Mouse (Mus musculus) MEL (cell line): ENCODE results near the gene Hps4. TPM values are rescaled to one million over a fixed set of nuclear protein-coding genes. Genes with fewer than 3 reads are reported as not detected.

Source experiments
- DNase-seq: peaks from one replicate; pipeline ENCODE4 v3.0.0; 2011; ENCODE audit warnings: low read depth, low spot score
- H3K27ac ChIP-seq: 2 replicates; pipeline ENCODE4 v1.5.1; 2012; ENCODE audit warnings: low read depth, mild to moderate bottlenecking, control low read depth, low read length, moderate library complexity; ENCODE audit not compliant: control insufficient read depth
- H3K27me3 ChIP-seq, 2 experiments: fragments of 150-350 bp in 1 of 2; sonication (generic) in 1 of 2; 2 replicates each; pipeline ENCODE4 v1.6.1; 2012; ENCODE audit warnings: low read length in 2 of 2, mild to moderate bottlenecking in 2 of 2, improper control_type of control experiment in 1 of 2, moderate library complexity in 1 of 2; ENCODE audit not compliant: insufficient read depth in 2 of 2, control insufficient read depth in 1 of 2
- H3K36me3 ChIP-seq, 2 experiments: 2 replicates each; pipeline ENCODE4 v1.6.1; 2012 to 2014; ENCODE audit warnings: low read length in 2 of 2, improper control_type of control experiment in 1 of 2, inconsistent platforms in 1 of 2, mild to moderate bottlenecking in 1 of 2; ENCODE audit not compliant: insufficient read depth in 2 of 2, control insufficient read depth in 1 of 2
- H3K4me1 ChIP-seq, 2 experiments: fragments of 150-350 bp in 1 of 2; sonication (generic) in 1 of 2; 2 replicates each; pipeline ENCODE4 v1.6.1; 2012; ENCODE audit warnings: low read length in 2 of 2, improper control_type of control experiment in 1 of 2, mild to moderate bottlenecking in 1 of 2; ENCODE audit not compliant: insufficient read depth in 2 of 2, control insufficient read depth in 1 of 2
- H3K4me3 ChIP-seq, 2 experiments: fragments of 150-350 bp in 1 of 2; sonication (generic) in 1 of 2; 2 replicates each; pipeline ENCODE4 v1.5.1; 2012; ENCODE audit warnings: low read depth in 2 of 2, low read length in 2 of 2, mild to moderate bottlenecking in 2 of 2, moderate library complexity in 2 of 2, control low read depth in 1 of 2, improper control_type of control experiment in 1 of 2; ENCODE audit not compliant: control insufficient read depth in 1 of 2, insufficient read depth in 1 of 2
- H3K79me2 ChIP-seq: 2 replicates; pipeline ENCODE4 v1.6.1; 2012; ENCODE audit warnings: mild to moderate bottlenecking, low read length, moderate library complexity; ENCODE audit not compliant: control insufficient read depth, poor library complexity, insufficient read depth
- H3K9ac ChIP-seq: 2 replicates; pipeline ENCODE4 v1.6.1; 2012; ENCODE audit warnings: low read depth, mild to moderate bottlenecking, control low read depth, low read length, moderate library complexity; ENCODE audit not compliant: control insufficient read depth, poor library complexity, severe bottlenecking
- H3K9me3 ChIP-seq: fragments of 150-350 bp; sonication (generic); replicated peaks from 2 replicates; pipeline ENCODE4 v1.6.1; 2012; ENCODE audit warnings: mild to moderate bottlenecking, low read length, improper control_type of control experiment, moderate library complexity; ENCODE audit not compliant: insufficient read depth
- BHLHE40 ChIP-seq: IDR thresholded peaks from 2 replicates; pipeline ENCODE4 v1.6.1; 2012; ENCODE audit warnings: low read depth, mild to moderate bottlenecking, inconsistent platforms, low read length, improper control_type of control experiment, borderline replicate concordance
- E2F4 ChIP-seq: IDR thresholded peaks from 2 replicates; pipeline ENCODE4 v1.6.1; 2011; ENCODE audit warnings: low read depth, low read length, improper control_type of control experiment, borderline replicate concordance
- ELF1 ChIP-seq: IDR thresholded peaks from 2 replicates; pipeline ENCODE4 v1.6.1; 2014; ENCODE audit warnings: low read depth, mild to moderate bottlenecking, inconsistent platforms, low read length, improper control_type of control experiment, moderate library complexity
- ETS1 ChIP-seq: IDR thresholded peaks from 2 replicates; pipeline ENCODE4 v1.6.1; 2012; ENCODE audit warnings: low read depth, mild to moderate bottlenecking, inconsistent platforms, low read length, improper control_type of control experiment, moderate library complexity
- GABPA ChIP-seq: IDR thresholded peaks from 2 replicates; pipeline ENCODE4 v1.6.1; 2012; ENCODE audit warnings: low read depth, mild to moderate bottlenecking, inconsistent platforms, low read length, improper control_type of control experiment, moderate library complexity
- HCFC1 ChIP-seq: IDR thresholded peaks from 2 replicates; pipeline ENCODE4 v1.6.1; 2012; ENCODE audit warnings: low read depth, mild to moderate bottlenecking, inconsistent platforms, low read length, improper control_type of control experiment, moderate library complexity
- KAT2A ChIP-seq: conservative IDR thresholded peaks from 2 replicates; pipeline ENCODE4 v1.6.1; 2012; ENCODE audit warnings: low read depth, low read length, improper control_type of control experiment, inconsistent platforms
- MAZ ChIP-seq: IDR thresholded peaks from 2 replicates; pipeline ENCODE4 v1.6.1; 2012; ENCODE audit warnings: low read depth, mild to moderate bottlenecking, inconsistent platforms, low read length, improper control_type of control experiment
- MXI1 ChIP-seq: IDR thresholded peaks from 2 replicates; pipeline ENCODE4 v1.6.1; 2011; ENCODE audit warnings: mild to moderate bottlenecking, low read depth, low read length, improper control_type of control experiment
- MYB ChIP-seq: IDR thresholded peaks from 2 replicates; pipeline ENCODE4 v1.6.1; 2011; ENCODE audit warnings: mild to moderate bottlenecking, low read depth, low read length, improper control_type of control experiment
- MYC ChIP-seq: IDR thresholded peaks from 2 replicates; pipeline ENCODE4 v1.6.1; 2011; ENCODE audit warnings: low read depth, mild to moderate bottlenecking, low read length, improper control_type of control experiment, moderate library complexity
- NELFE ChIP-seq: IDR thresholded peaks from 2 replicates; pipeline ENCODE4 v1.6.1; 2011; ENCODE audit warnings: low read depth, low read length, improper control_type of control experiment
- POLR2A ChIP-seq, 2 experiments: IDR thresholded peaks; 2 replicates each; pipeline ENCODE4 v1.6.1; 2011 to 2012; ENCODE audit warnings: low read length in 2 of 2, mild to moderate bottlenecking in 2 of 2, control low read depth in 1 of 2, improper control_type of control experiment in 1 of 2, low read depth in 1 of 2, moderate library complexity in 1 of 2; ENCODE audit not compliant: control insufficient read depth in 1 of 2, insufficient read depth in 1 of 2, poor library complexity in 1 of 2
- POLR2AphosphoS2 ChIP-seq: IDR thresholded peaks from 2 replicates; pipeline ENCODE4 v1.6.1; 2011; ENCODE audit warnings: low read length, improper control_type of control experiment
- RCOR1 ChIP-seq: IDR thresholded peaks from 2 replicates; pipeline ENCODE4 v1.6.1; 2012; ENCODE audit warnings: low read depth, mild to moderate bottlenecking, inconsistent platforms, low read length, improper control_type of control experiment
- SIN3A ChIP-seq: IDR thresholded peaks from 2 replicates; pipeline ENCODE4 v1.6.1; 2012; ENCODE audit warnings: low read length, improper control_type of control experiment, inconsistent platforms
- SMC3 ChIP-seq: IDR thresholded peaks from 2 replicates; pipeline ENCODE4 v1.6.1; 2011; ENCODE audit warnings: low read depth, low read length, improper control_type of control experiment
- TAL1 ChIP-seq: IDR thresholded peaks from 2 replicates; pipeline ENCODE4 v1.6.1; 2012; ENCODE audit warnings: mild to moderate bottlenecking, inconsistent platforms, low read length, moderate library complexity, mixed read lengths
- UBTF ChIP-seq: IDR thresholded peaks from 2 replicates; pipeline ENCODE4 v1.6.1; 2012; ENCODE audit warnings: low read depth, mild to moderate bottlenecking, inconsistent platforms, low read length, improper control_type of control experiment, moderate library complexity, borderline replicate concordance; ENCODE audit not compliant: insufficient read depth
- ZC3H11A ChIP-seq: IDR thresholded peaks from 2 replicates; pipeline ENCODE4 v1.6.1; 2012; ENCODE audit warnings: low read depth, mild to moderate bottlenecking, inconsistent platforms, low read length, improper control_type of control experiment
- ZMIZ1 ChIP-seq: IDR thresholded peaks from 2 replicates; pipeline ENCODE4 v1.6.1; 2012; ENCODE audit warnings: low read depth, mild to moderate bottlenecking, inconsistent platforms, low read length, improper control_type of control experiment, moderate library complexity
- polyA plus RNA-seq, 2 experiments: library from polyadenylated mRNA; stranded (reverse) in 1 of 2; unstranded in 1 of 2; fragments of >175 nt in 1 of 2; fragments of >200 nt in 1 of 2; gene quantifications; 2 replicates each; pipeline versions ENCODE4 v1.2.1 to v1.2.4; 2012; ENCODE audit warnings: low replicate concordance in 2 of 2, low read depth in 1 of 2; ENCODE audit not compliant: insufficient read length in 2 of 2, insufficient read depth in 1 of 2, missing spikeins in 1 of 2
- total RNA-seq: library from RNA; depleted of rRNA; stranded (reverse); fragments of 300-350 nt; gene quantifications from 2 replicates; pipeline ENCODE4 v1.2.3, GENCODE M21; 2012; rRNA removed

Gene Hps4
- 28.9 and 37.1 TPM in 2 replicates for total RNA-seq
- 10 to 100 TPM in 1 of 2 experiments, not detected in 1; 41.7 TPM for polyA plus RNA-seq

- TF ChIP-seq BHLHE40, result no peak
- peak; percentile 43; the same call in 1 of the 2 replicates for TF ChIP-seq RCOR1
- TF ChIP-seq MYC, result no peak
- TF ChIP-seq POLR2AphosphoS2, result 0 out of 2 replicates have a peak, but pooled peaks have one; percentile 44
- peak; percentile 86 for TF ChIP-seq SIN3A
- TF ChIP-seq E2F4, result no peak
- peak; percentile 69 to 82; a peak in 3 of 4 replicates for TF ChIP-seq POLR2A (IDR thresholded peaks at IDR 0.05; ENCODE audit: control insufficient read depth in 1 of 2, insufficient read depth in 1 of 2, low read depth in 1 of 2, low read length in 2 of 2, poor library complexity in 1 of 2)
- TF ChIP-seq UBTF, result no peak
- peak; percentile 27; the same call in 1 of the 2 replicates for TF ChIP-seq ELF1
- peak; percentile 91 for TF ChIP-seq MAZ
- peak; percentile 90 for TF ChIP-seq HCFC1
- peak; percentile 85 for TF ChIP-seq ETS1
- TF ChIP-seq MYB, result no peak
- peak; percentile 75 for TF ChIP-seq NELFE
- no peak for TF ChIP-seq ZC3H11A
- TF ChIP-seq TAL1, result no peak
- no peak; the same call in 1 of the 2 replicates for TF ChIP-seq KAT2A
- no peak for TF ChIP-seq ZMIZ1
- peak; percentile 91; the same call in 1 of the 2 replicates for TF ChIP-seq GABPA
- no peak for TF ChIP-seq SMC3
- TF ChIP-seq MXI1, result peak; percentile 86
- TF ChIP-seq, all 39 proteins: peak for 11
- H3K9me3 ChIP-seq, result no peaks in the 10 kb centered on the region
- H3K9ac ChIP-seq, result peak within 1 kb of the TSS; percentile 90
- peak within 1 kb of the TSS; percentile 34 for H3K27ac ChIP-seq
- peak; percentile 89 for DNase-seq
- peaks cover 0 to 10% of the 10 kb centered on the region in 2 experiments; a peak in 3 of 4 replicates for H3K36me3 ChIP-seq
- no peaks in the 10 kb centered on the region for H3K27me3 ChIP-seq
- H3K4me3 ChIP-seq, result peak within 1 kb of the TSS; percentile 82 to 98
- H3K4me1 ChIP-seq, result peaks cover 0 to 20% of the 10 kb centered on the region in 2 experiments; a peak in 3 of 4 replicates
- H3K79me2 ChIP-seq, result peaks cover 20% of the 10 kb centered on the region
These were observed at the start of gene Hps4, which contains the start of gene Srrd for GRCm38 (mm10) chr5:112342463-112343204. Hps4 (plus strand) TSS chr5:112343083. Srrd (minus strand) TSS chr5:112343040.
